Mouse (Mus musculus) cortical plate, adult 2 months (tissue): ENCODE measurements around the gene Ccdc186. TPM values are rescaled to one million over a fixed set of nuclear protein-coding genes. Genes with fewer than 3 reads are reported as not detected.

Experiments
- H3K27ac ChIP-seq: fragments of 200-500 bp; 2 replicates; pipeline ENCODE4 v1.5.1; 2012; ENCODE audit warnings: low read length, control low read depth, inconsistent platforms; ENCODE audit not compliant: insufficient read depth
- H3K4me1 ChIP-seq: fragments of 200-500 bp; 2 replicates; pipeline ENCODE4 v1.6.1; 2011; ENCODE audit warnings: low read length; ENCODE audit not compliant: control insufficient read depth, insufficient read depth
- H3K4me3 ChIP-seq: fragments of 200-500 bp; 2 replicates; pipeline ENCODE4 v1.5.1; 2011; ENCODE audit warnings: mild to moderate bottlenecking, low read length, control low read depth; ENCODE audit not compliant: insufficient read depth
- CTCF ChIP-seq: fragments of 200-500 bp; IDR thresholded peaks from 2 replicates; pipeline ENCODE4 v1.5.1; 2011; ENCODE audit warnings: mild to moderate bottlenecking, control low read depth, low read length; ENCODE audit not compliant: insufficient read depth; ENCODE audit errors: extremely low read depth
- POLR2A ChIP-seq: fragments of 200-500 bp; IDR thresholded peaks from 2 replicates; pipeline ENCODE4 v1.6.1; 2011; ENCODE audit warnings: mild to moderate bottlenecking, low read length, control low read depth; ENCODE audit not compliant: insufficient read depth; ENCODE audit errors: extremely low read depth
- polyA plus RNA-seq: library from polyadenylated mRNA; depleted of rRNA; stranded (reverse); fragments of >200 nt; gene quantifications from 2 replicates; pipeline ENCODE4 v1.2.3, GENCODE M21; 2012

The Ccdc186 gene
- polyA plus RNA-seq, 1 experiment, result 15.9 TPM

DNA sequence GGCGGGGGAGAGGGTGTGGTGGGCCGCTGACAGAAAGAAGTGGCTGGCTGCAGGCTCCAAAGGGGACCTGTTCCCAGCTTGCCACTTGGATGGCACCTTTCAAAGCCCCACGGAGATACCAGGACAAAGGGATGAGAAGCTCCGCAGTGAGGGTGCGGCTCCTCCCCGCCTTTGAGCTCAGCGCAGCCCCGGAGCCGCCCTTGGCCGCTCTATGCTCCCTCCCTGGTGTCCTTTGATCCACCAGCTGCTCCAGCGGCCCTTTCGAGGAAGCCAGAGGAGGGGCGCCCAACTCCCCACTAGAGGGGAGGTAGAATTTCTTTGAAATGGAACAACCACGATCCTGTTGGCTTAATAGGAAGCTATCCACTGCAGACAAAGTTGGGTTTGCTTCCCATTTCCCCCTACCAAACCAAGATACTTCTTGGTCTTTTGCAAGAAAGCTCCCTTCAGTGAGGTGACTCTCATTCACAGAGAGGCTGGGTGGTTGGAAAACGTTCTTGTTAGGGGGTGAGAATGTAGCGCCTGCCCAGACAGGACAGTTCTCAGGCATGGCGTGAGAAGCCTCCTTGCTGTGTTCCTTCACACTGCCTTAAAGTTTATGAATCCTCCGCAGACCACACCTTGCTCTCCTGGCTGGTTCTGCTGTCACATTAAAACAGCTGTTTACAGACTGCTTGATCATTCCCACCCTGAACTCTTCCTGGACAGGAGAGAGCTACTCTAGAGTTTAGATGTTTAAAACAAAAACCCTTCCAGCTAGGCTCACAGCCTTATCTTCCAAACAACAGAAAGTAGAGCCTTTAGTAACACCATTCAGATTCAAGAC is 45.9 kb downstream of the Ccdc186 start:
- TF ChIP-seq CTCF (no peak), POLR2A (no peak)
- Histone ChIP-seq H3K4me3 (no peak overlapping the region), H3K27ac (no peak overlapping the region), H3K4me1 (peaks cover 4% of the 10 kb centered on the region)

DNA sequence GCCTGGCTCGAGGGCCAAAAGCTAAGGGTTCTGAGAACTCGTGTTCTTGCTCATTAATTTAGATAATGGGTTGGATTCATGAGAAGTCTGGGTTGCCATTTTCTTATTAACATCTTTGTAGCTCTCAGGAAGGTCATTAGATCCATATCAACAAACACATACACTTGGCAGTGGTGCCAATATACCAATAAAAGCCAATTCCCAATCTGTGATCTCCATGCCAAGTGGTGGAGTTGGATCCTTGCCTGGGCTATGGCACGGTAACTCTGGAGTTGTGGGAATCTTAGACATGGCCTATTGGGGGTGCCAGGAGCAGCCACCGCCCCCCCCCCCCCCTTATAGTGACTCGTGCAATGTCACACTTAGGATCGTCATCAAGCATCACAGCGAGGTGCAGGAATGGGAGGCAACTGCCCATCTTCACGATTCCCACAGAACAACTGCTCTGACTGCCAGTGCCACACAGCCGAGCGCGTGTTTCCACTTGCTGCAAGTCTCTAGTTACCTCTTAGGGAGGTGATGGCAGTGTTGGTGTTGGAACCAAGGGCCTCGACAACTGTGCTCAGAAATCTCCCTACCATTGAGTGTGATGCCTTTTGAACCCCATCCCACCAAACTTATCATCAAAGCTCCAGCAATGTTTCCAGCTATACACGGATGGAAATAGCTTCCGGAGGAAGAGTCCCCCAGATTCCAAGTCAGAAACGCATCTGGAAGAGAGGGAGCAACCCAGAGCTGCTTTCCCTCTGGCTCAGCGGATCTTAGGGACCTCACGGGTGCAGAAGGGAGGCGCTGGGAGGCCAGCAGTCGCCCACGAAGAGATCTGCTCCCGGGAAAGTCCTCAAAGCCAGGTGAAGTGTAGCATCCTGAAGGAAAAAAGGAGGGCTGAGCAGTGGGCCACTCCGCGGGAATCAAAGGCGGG is 46.8 kb downstream of the Ccdc186 start:
- Histone ChIP-seq H3K4me3 (no peak overlapping the region), H3K4me1 (peaks cover 4% of the 10 kb centered on the region)
- no peak for TF ChIP-seq CTCF
- TF ChIP-seq POLR2A, result no peak

DNA sequence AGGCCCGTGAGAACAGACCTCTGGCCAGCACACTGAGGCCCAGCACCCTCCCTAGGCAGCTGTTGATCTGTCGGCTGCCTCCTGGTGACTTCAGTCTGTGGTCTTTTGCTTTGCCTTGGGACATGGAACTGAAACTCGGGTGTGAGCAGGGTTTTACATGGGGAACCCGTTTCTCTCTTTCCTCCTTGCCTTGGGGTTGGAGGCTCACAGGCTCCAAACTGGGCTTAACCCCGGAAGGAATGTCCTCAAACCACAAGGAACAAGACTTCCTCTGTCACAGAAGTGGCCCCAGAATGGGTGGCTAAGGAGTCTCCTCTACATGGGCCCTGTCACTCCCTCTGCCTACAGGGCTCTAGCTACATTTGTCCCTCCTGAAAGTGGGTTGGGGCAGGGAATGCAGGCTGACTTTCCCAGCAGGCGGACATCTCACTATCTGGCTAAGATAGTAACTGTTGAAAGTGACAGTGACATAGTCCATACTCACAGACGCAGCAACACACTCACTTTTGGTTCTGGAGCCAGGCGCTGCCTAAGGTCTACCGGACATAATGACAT is 47.5 kb downstream of the Ccdc186 start:
- TF ChIP-seq POLR2A, result no peak
- TF ChIP-seq CTCF, result no peak
- H3K4me3 ChIP-seq, result no peak overlapping the region
- H3K27ac ChIP-seq, result no peak overlapping the region
- peaks cover 4% of the 10 kb centered on the region for H3K4me1 ChIP-seq

More for the DNA sequence above, 46.8 kb downstream of the Ccdc186 start:
- no peak overlapping the region for H3K27ac ChIP-seq

DNA sequence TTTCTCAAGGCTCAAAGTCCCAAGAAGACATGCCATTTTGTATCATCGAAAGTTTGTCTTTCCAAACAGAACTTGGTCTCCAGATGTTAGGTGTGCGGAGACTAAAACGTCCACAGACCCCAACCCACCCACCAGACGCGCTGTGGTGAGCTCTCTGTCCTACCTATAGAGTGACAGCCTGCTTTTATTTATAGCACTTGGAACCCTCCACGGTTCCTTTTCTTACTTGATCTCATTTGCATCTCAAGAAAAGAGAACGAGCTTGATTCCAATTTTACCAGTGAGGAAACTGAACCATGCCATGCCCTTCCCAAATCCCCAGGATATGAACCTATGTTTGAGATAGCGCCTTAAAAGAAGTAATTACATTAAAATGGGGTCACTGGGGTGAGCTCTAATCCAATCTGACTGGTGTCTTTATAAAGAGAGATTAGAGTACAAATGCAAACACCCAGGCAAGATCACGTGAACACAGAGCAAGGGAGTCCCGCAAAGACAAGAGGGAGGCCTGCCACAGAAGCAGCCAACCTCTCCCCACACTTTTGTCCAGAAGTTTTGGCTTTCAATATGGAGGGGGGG is 48.5 kb downstream of the Ccdc186 start:
- no peak overlapping the region for H3K27ac ChIP-seq
- H3K4me3 ChIP-seq, result no peak overlapping the region
- peaks cover 4% of the 10 kb centered on the region for H3K4me1 ChIP-seq
- no peak for TF ChIP-seq POLR2A
- no peak for TF ChIP-seq CTCF

DNA sequence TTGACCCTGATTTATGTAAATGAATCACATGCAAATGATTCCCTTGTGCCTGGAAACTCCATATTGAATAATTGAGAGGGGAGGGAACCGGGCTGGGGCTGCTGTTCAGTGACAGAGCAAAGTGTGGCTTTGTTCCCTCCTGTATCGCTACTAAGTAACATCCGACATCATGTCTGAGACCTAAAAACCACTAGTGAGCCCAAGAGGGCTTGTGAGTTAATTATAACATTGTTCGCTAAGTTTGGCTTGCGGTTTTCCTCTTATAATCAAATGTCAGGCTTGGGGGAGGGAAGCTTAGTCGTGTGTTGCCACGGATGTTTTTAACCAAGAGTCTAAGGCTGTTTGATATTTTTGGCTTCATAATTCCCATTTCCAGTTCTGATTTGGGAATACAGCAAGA is 49.8 kb downstream of the Ccdc186 start:
- H3K27ac ChIP-seq, result no peak overlapping the region
- TF ChIP-seq CTCF (no peak), POLR2A (no peak)
- H3K4me1 ChIP-seq, result peaks cover 4% of the 10 kb centered on the region
- no peak overlapping the region for H3K4me3 ChIP-seq

DNA sequence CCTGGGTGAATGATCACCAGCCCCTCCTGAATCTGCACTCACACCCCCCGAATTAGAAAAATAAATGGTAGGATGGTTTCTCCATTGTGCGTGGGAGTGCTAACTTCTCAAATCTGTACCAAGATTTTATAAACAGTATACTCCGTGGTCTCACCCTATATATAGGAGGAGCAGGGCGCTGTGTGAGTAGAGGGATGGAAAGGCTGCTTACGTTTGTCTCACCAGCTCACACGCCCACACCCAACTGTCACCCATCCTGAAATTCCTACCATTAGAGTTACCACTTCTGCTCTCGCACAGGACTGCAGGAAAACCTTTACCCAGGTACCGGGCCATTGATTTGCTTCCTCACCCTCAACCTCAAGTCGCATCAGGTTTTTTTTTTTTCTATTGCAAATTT is 53.0 kb downstream of the Ccdc186 start:
- H3K4me3 ChIP-seq, result no peak overlapping the region
- H3K27ac ChIP-seq, result no peak overlapping the region
- peaks cover 3% of the 10 kb centered on the region for H3K4me1 ChIP-seq
- no peak for TF ChIP-seq POLR2A
- TF ChIP-seq CTCF, result no peak

DNA sequence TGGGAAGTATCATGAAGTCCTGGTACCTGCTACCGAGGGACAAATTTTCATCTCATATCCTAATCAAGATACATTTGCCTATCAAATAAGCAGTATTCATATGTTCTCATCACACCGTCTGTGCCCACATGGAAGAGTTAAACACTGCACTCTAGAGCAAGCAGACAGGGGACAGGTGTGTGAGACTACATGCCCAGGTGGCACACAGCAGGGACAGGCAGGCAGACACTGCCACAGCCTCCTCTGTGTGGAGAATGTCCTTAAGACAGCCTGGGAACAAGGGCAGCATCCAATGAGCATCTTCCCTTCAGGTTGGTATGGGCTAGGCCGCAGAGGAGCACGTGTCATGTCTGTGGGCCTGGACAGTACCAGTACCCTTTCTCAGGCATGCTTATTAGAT is 59.3 kb downstream of the Ccdc186 start:
- Histone ChIP-seq H3K27ac (no peak overlapping the region), H3K4me3 (no peak overlapping the region), H3K4me1 (no peaks in the 10 kb centered on the region)
- TF ChIP-seq POLR2A, result no peak
- TF ChIP-seq CTCF, result no peak

DNA sequence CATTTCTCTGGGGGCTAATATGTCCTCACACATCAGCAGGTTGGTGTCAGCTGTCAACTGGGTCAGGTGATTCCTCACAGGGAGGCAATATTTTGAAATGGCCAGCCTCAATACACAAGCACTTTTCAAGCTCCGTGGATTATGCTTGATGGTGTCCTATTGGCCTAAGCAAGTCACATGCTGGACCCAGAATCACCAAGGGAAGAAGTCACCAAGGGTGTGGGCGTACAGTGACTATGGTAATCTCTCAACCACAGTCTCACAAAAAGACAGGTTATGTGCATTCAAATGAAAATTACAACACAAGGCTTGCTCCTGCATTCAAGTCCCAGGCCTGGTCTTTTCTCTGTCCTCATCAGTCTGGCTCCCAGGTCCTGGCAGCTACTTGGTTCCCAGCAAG is 60.3 kb downstream of the Ccdc186 start:
- Histone ChIP-seq H3K27ac (no peak overlapping the region), H3K4me3 (no peak overlapping the region), H3K4me1 (no peaks in the 10 kb centered on the region)
- TF ChIP-seq CTCF (no peak), POLR2A (no peak)

DNA sequence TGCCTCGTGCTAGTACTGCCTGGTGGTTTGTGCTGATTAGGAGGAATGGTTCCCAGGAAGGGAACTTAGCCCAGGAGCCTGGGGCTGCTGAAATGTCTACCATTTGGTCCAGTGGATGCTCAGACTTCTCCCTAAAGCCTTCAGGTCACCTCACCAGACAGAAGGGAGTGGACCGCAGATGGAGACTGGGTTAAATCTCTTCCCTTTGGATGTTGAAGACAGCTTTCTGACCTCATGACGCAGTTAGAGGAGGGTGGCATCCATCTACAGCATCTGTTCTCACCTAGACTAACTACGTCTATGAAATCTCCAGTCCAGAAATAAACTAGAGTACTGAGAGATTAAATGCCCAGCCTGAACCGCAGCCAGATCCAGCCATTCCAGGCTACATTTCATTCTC is 60.9 kb downstream of the Ccdc186 start:
- TF ChIP-seq CTCF, result no peak
- TF ChIP-seq POLR2A, result no peak
- Histone ChIP-seq H3K27ac (no peak overlapping the region), H3K4me3 (no peak overlapping the region)

More for the DNA sequence above, 60.9 kb downstream of the Ccdc186 start:
- H3K4me1 ChIP-seq, result no peaks in the 10 kb centered on the region
